Mouse (Mus musculus) liver, adult 2 months (tissue): ENCODE data around the gene Rbbp5. TPM values are rescaled to one million over a fixed set of nuclear protein-coding genes. Genes with fewer than 3 reads are reported as not detected.
A peak's percentile ranks its signal among the peaks of the same experiment; 100 is the strongest.

Experiments
- DNase-seq: peaks from one replicate; pipeline ENCODE4 v3.0.0-alpha.2; 2011; ENCODE audit warnings: low read depth, low spot score; ENCODE audit errors: extremely low read depth
- H3K27ac ChIP-seq: fragments of 200-500 bp; replicated peaks from 2 replicates; pipeline ENCODE4 v1.5.1; 2012; ENCODE audit warnings: low read depth, mild to moderate bottlenecking, control low read depth, inconsistent platforms, low read length; ENCODE audit not compliant: insufficient read depth
- H3K27me3 ChIP-seq: fragments of 200-500 bp; 2 replicates; pipeline ENCODE4 v1.6.1; 2012; ENCODE audit warnings: mild to moderate bottlenecking, moderate library complexity, low read length, inconsistent platforms; ENCODE audit not compliant: control insufficient read depth, insufficient read depth
- H3K36me3 ChIP-seq: fragments of 200-500 bp; 2 replicates; pipeline ENCODE4 v1.6.1; 2012; ENCODE audit warnings: low read length, inconsistent platforms; ENCODE audit not compliant: control insufficient read depth, insufficient read depth
- H3K4me1 ChIP-seq: fragments of 200-500 bp; 2 replicates; pipeline ENCODE4 v1.6.1; 2011; ENCODE audit warnings: low read length; ENCODE audit not compliant: control insufficient read depth, insufficient read depth
- H3K4me3 ChIP-seq: fragments of 200-500 bp; 2 replicates; pipeline ENCODE4 v1.5.1; 2011; ENCODE audit warnings: low read depth, mild to moderate bottlenecking, control low read depth, low read length, moderate library complexity; ENCODE audit not compliant: insufficient read depth
- H3K79me2 ChIP-seq: fragments of 200-500 bp; 2 replicates; pipeline ENCODE4 v1.6.1; 2012; ENCODE audit warnings: inconsistent platforms, mild to moderate bottlenecking, low read length, moderate library complexity; ENCODE audit not compliant: control insufficient read depth, insufficient read depth
- H3K9ac ChIP-seq: fragments of 200-500 bp; 2 replicates; pipeline ENCODE4 v1.6.1; 2012; ENCODE audit warnings: low read depth, mild to moderate bottlenecking, control low read depth, inconsistent platforms, low read length
- CTCF ChIP-seq: fragments of 200-500 bp; IDR thresholded peaks from 2 replicates; pipeline ENCODE4 v1.5.1; 2011; ENCODE audit warnings: low read depth, low read length, control low read depth
- POLR2A ChIP-seq: fragments of 200-500 bp; IDR thresholded peaks from 2 replicates; pipeline ENCODE4 v1.6.1; 2011; ENCODE audit warnings: low read length, control low read depth; ENCODE audit not compliant: insufficient read depth; ENCODE audit errors: extremely low read depth
- WGBS: fragments of 180-500 bp; shearing (Covaris S2); methylation state at CpG from one replicate; pipeline ENCODE4 v1.1.7; 2018; 5-methylcytosine and 5-hydroxymethylcytosine counted together
- polyA plus RNA-seq: library from polyadenylated mRNA; depleted of rRNA; stranded (reverse); fragments of >200 nt; gene quantifications from 2 replicates; pipeline ENCODE4 v1.2.3, GENCODE M21; 2012; rRNA removed
- total RNA-seq: library from RNA; depleted of rRNA; stranded (reverse); fragments of >200 nt; gene quantifications from 2 replicates; pipeline ENCODE4 v1.2.3, GENCODE M21; 2014; rRNA removed

Rbbp5 gene
- 21.4 and 21.7 TPM in 2 replicates for total RNA-seq
- polyA plus RNA-seq = 10.2 and 10.5 TPM in 2 replicates

- H3K4me1 ChIP-seq = peaks cover 8% of the 10 kb centered on the region
- TF ChIP-seq POLR2A (peak; percentile 42; the same call in 1 of the 2 replicates), CTCF (0 out of 2 replicates have a peak, but pooled peaks have one; percentile 4)
- DNase-seq = peak; percentile 85
- peak within 1 kb of the TSS; percentile 98 for H3K4me3 ChIP-seq
- H3K9ac ChIP-seq = peak within 1 kb of the TSS; percentile 97
- WGBS = under 1% methylated on average over 43 of the region's 43 CpGs
- no peaks in the 10 kb centered on the region for H3K36me3 ChIP-seq
- H3K27me3 ChIP-seq = no peaks in the 10 kb centered on the region
- H3K27ac ChIP-seq = peak within 1 kb of the TSS; percentile 82
- peaks cover 16% of the 10 kb centered on the region for H3K79me2 ChIP-seq
Observed at GRCm38 (mm10) chr1:132476928-132477691, at the start of gene Rbbp5. Gene Rbbp5 (plus strand): TSS chr1:132477365.

DNA sequence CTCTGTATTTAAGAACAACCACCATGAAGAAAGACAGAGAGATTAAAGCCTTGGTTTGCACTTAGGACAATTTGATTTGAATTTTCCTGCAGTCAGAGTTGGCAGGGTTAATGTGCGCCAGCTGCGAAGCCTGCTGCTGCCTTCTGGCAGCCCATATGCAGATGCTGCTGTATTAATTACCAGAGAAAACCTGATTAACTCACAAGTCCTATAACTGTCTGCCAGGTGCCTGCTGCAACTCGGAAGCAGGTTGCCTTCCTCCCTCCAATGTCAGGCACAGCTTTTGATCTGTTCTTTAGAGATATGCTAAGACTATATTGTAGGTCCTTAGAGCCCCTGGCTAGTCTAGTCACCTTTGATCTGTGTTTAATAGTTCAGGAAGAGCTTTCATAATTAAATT is 46.3 kb upstream of the Rbbp5 start:
- Histone ChIP-seq H3K79me2 (peaks cover 3% of the 10 kb centered on the region; the same call in 1 of the 2 replicates), H3K27ac (no peak overlapping the region), H3K36me3 (peaks cover 4% of the 10 kb centered on the region; the same call in 1 of the 2 replicates), H3K4me1 (peaks cover 4% of the 10 kb centered on the region), H3K27me3 (no peaks in the 10 kb centered on the region), H3K9ac (no peak overlapping the region), H3K4me3 (no peak overlapping the region)
- no peak for DNase-seq
- 87% methylated on average over 3 of the region's 3 CpGs for WGBS
- TF ChIP-seq CTCF (no peak), POLR2A (no peak)

GRCm38 (mm10) chr1:132431716-132432115 is 45.4 kb upstream of the Rbbp5 start:
- 38% methylated on average over 9 of the region's 9 CpGs for WGBS
- H3K4me3 ChIP-seq = no peak overlapping the region

GRCm38 (mm10) chr1:132433349-132433748 is 43.8 kb upstream of the Rbbp5 start:
- Histone ChIP-seq H3K27ac (no peak overlapping the region), H3K27me3 (no peaks in the 10 kb centered on the region), H3K36me3 (peaks cover 6% of the 10 kb centered on the region; the same call in 1 of the 2 replicates), H3K4me3 (no peak overlapping the region), H3K4me1 (peaks cover 4% of the 10 kb centered on the region), H3K79me2 (peaks cover 3% of the 10 kb centered on the region; the same call in 1 of the 2 replicates), H3K9ac (no peak overlapping the region)
- no peak for TF ChIP-seq CTCF
- no peak for TF ChIP-seq POLR2A
- DNase-seq = no peak
- WGBS = 60% methylated on average over 5 of the region's 5 CpGs

More at GRCm38 (mm10) chr1:132431716-132432115, 45.4 kb upstream of the Rbbp5 start:
- Histone ChIP-seq H3K9ac (no peak overlapping the region), H3K27me3 (no peaks in the 10 kb centered on the region), H3K79me2 (peaks cover 3% of the 10 kb centered on the region; the same call in 1 of the 2 replicates), H3K27ac (no peak overlapping the region), H3K4me1 (peaks cover 4% of the 10 kb centered on the region), H3K36me3 (peaks cover 5% of the 10 kb centered on the region; the same call in 1 of the 2 replicates)
- DNase-seq = peak; percentile 50
- no peak for TF ChIP-seq POLR2A
- no peak for TF ChIP-seq CTCF

DNA sequence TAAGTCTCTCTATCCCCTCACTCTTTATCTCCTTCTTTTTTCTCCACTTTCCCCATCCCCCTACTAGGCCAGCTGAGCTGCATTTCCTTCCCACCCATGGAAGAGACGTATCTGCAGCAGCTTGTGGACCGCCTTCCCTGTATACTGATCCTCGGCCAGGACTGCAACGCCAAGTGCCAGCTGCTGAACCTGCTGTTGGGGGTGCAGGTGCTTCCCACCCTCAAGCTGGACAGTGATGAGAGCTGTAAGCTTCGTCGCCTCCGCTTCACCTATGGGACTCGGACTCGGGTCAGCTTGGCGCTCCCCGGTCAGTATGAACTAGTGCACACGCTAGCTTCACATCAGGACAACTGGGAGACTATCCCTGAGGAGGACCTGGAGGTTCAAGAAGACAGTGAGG is 43.1 kb upstream of the Rbbp5 start:
- H3K4me1 ChIP-seq = peaks cover 4% of the 10 kb centered on the region
- H3K36me3 ChIP-seq = peaks cover 7% of the 10 kb centered on the region; the same call in 1 of the 2 replicates
- peaks cover 3% of the 10 kb centered on the region; the same call in 1 of the 2 replicates for H3K79me2 ChIP-seq
- no peak for DNase-seq
- H3K9ac ChIP-seq = no peak overlapping the region
- no peaks in the 10 kb centered on the region for H3K27me3 ChIP-seq
- WGBS = 97% methylated on average over 12 of the region's 12 CpGs
- no peak overlapping the region for H3K4me3 ChIP-seq
- no peak overlapping the region for H3K27ac ChIP-seq
- TF ChIP-seq CTCF (no peak), POLR2A (no peak)
